ENCODE assay signal across 9 mouse cellular contexts in genomic region chrX:94431548-94432375, GRCm38 (mm10).
DNase-seq lines count a peak whose midpoint lies in the region; ATAC-seq and TF ChIP-seq lines count a peak whose summit lies in the region.
"Had no signal": no experiment of that assay in that cellular context is flagged by ENCODE, and none has a peak within 500 bp of the region (broad histone marks: within the 10 kb centered on the region; RNA-seq: fewer than 3 reads in every experiment).

No protein-coding gene starts in this region.

- H3K9ac ChIP-seq in heart, embryonic 12.5 days = no peak overlapping the region
- H3K9ac ChIP-seq in hindbrain, embryonic 13.5 days = no peak overlapping the region
- no peak overlapping the region for H3K9ac ChIP-seq in limb, embryonic 14.5 days (ENCODE audit: low read depth, low read length, severe bottlenecking)
- H3K9ac ChIP-seq: embryonic facial prominence, embryonic 12.5 days had no signal

- WGBS in heart, embryonic 12.5 days = 48% methylated on average over 9 of the region's 9 CpGs
- WGBS in hindbrain, embryonic 13.5 days = 41% methylated on average over 9 of the region's 9 CpGs
- 41% methylated on average over 9 of the region's 9 CpGs for WGBS in limb, embryonic 14.5 days

- H3K36me3 ChIP-seq in heart, embryonic 12.5 days = no peaks in the 10 kb centered on the region
- no peaks in the 10 kb centered on the region for H3K36me3 ChIP-seq in hindbrain, embryonic 13.5 days
- H3K36me3 ChIP-seq in limb, embryonic 14.5 days (ENCODE audit: control insufficient read depth, insufficient read depth, low read length) = no peaks in the 10 kb centered on the region
- H3K36me3 ChIP-seq: embryonic facial prominence, embryonic 12.5 days had no signal

- no peak for ATAC-seq in heart, embryonic 12.5 days (ENCODE audit: insufficient number of reproducible peaks, low FRiP score)
- peak; percentile 78; the same call in 1 of the 2 replicates for ATAC-seq in hindbrain, embryonic 13.5 days (ENCODE audit: low FRiP score)
- ATAC-seq in limb, embryonic 14.5 days (ENCODE audit: low FRiP score, low read depth) = no peak

- H3K9me3 ChIP-seq in heart, embryonic 12.5 days (replicated peaks) = no peaks in the 10 kb centered on the region
- no peaks in the 10 kb centered on the region for H3K9me3 ChIP-seq in hindbrain, embryonic 13.5 days
- H3K9me3 ChIP-seq in limb, embryonic 14.5 days (ENCODE audit: control insufficient read depth, low read length) = no peaks in the 10 kb centered on the region
- H3K9me3 ChIP-seq: embryonic facial prominence, embryonic 12.5 days had no signal

- H3K4me2 ChIP-seq in heart, embryonic 12.5 days = no peak overlapping the region
- no peak overlapping the region for H3K4me2 ChIP-seq in hindbrain, embryonic 13.5 days
- H3K4me2 ChIP-seq in limb, embryonic 14.5 days (replicated peaks; ENCODE audit: low read depth, low read length, severe bottlenecking) = no peak overlapping the region
- H3K4me2 ChIP-seq: embryonic facial prominence, embryonic 12.5 days had no signal

- H3K4me3 ChIP-seq in heart, embryonic 12.5 days = no peak overlapping the region
- no peak overlapping the region for H3K4me3 ChIP-seq in hindbrain, embryonic 13.5 days
- H3K4me3 ChIP-seq in limb, embryonic 14.5 days (replicated peaks; ENCODE audit: low read length) = no peak overlapping the region
- H3K4me3 ChIP-seq: embryonic facial prominence, embryonic 12.5 days had no signal

- H3K27me3 ChIP-seq in heart, embryonic 12.5 days (replicated peaks) = 0 out of 2 replicates have a peak, but pooled peaks cover 15% of the 10 kb centered on the region
- H3K27me3 ChIP-seq in hindbrain, embryonic 13.5 days = peaks cover 32% of the 10 kb centered on the region; the same call in 1 of the 2 replicates
- no peaks in the 10 kb centered on the region for H3K27me3 ChIP-seq in limb, embryonic 14.5 days (ENCODE audit: control insufficient read depth, insufficient read depth, low read length)

- no peaks in the 10 kb centered on the region for H3K4me1 ChIP-seq in heart, embryonic 12.5 days (replicated peaks)
- no peaks in the 10 kb centered on the region for H3K4me1 ChIP-seq in hindbrain, embryonic 13.5 days (replicated peaks)
- no peaks in the 10 kb centered on the region for H3K4me1 ChIP-seq in limb, embryonic 14.5 days (ENCODE audit: control insufficient read depth, insufficient read depth, low read length)
- H3K4me1 ChIP-seq: embryonic facial prominence, embryonic 12.5 days had no signal

- H3K27ac ChIP-seq in heart, embryonic 12.5 days (ENCODE audit: poor library complexity, severe bottlenecking) = no peak overlapping the region
- no peak overlapping the region for H3K27ac ChIP-seq in hindbrain, embryonic 13.5 days
- no peak overlapping the region for H3K27ac ChIP-seq in limb, embryonic 14.5 days (replicated peaks; ENCODE audit: low read depth, low read length)
- H3K27ac ChIP-seq: embryonic facial prominence, embryonic 12.5 days had no signal

- peak; percentile 3 for DNase-seq in heart, adult 8-10 months (ENCODE audit: low spot score)
- DNase-seq in ES-CJ7 (ENCODE audit: low read depth, low spot score) = peak; percentile 16
- peak; percentile 16 for DNase-seq in c-Kit-negative CD71-positive TER-119-positive erythroid progenitor cells, embryonic 14.5 days (ENCODE audit: low read depth, low spot score)
- peak; percentile 18 for DNase-seq in limb, embryonic 14.5 days (ENCODE audit: low spot score)
- peak; percentile 2 for DNase-seq in right cerebral cortex, postnatal 4 days
- DNase-seq in spleen, adult 18-20 months = no peak

- no peak for TF ChIP-seq POLR2A in limb, embryonic 14.5 days (IDR thresholded peaks at IDR 0.05; ENCODE audit: borderline replicate concordance, extremely low read depth, insufficient read depth, insufficient read length)

Comparison
In these comparisons a context has a peak if more than half of its experiments do, and no peak if none do; other contexts are left out.
1. DNase-seq: peak in heart, adult 8-10 months (single experiment), ES-CJ7 (single experiment), c-Kit-negative CD71-positive TER-119-positive erythroid progenitor cells, embryonic 14.5 days (single experiment), limb, embryonic 14.5 days (single experiment) and right cerebral cortex, postnatal 4 days (single experiment); none in spleen, adult 18-20 months (0 of 2).